Mouse (Mus musculus): ENCODE results near the gene Olfr1393.
"Not testable (repeated sequence)": the region's sequence is repeated elsewhere in the genome, so short reads cannot be mapped to it uniquely, and the experiment has no call there.

Olfr1393 gene

DNA sequence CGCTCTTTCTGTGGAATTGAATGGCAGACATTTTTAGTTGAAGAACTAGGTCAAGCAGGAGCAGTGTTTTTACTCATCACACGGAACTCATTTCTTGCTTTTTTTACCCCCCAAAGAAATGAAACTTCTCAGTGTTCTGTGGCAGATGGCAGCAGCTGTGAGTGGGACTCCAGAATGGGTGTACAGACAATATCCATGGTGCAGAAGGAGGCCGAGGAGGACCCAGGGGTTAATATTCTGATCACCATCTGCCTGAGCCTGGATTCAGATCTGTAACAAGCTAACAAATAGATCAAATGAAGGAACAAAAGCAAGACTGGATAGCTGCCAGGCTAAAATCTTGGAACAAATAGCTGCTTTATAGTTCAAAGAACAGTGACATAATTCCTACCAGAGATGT, 14.7 kb downstream of the Olfr1393 start:
- no peak for DNase-seq (ENCODE audit: low spot score in 2 of 2)

DNA sequence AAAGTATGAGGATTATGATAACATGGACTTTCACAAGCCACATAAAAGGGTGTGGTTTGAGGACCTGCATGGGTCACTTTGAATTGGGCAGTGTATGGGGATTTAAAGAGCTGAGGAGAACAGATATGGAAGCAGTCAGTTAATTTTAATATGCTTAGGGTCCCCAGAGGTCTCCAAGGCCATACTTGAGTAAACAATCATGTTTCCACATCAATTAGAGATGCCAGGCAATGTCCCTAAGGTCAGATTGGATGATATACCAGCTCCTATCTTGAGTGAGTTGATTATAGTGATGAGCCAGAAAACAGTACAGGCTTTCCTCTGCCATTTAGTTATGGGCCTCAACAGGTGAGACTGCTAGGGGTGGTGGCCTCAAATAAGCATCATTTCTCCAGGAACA, 26.3 kb downstream of the Olfr1393 start, which contains the start of gene Olfr10:
Olfr10 (plus strand) TSS at position 301 of the 400 bp plus-strand sequence.
- DNase-seq (ENCODE audit: low spot score in 2 of 2), result no peak

DNA sequence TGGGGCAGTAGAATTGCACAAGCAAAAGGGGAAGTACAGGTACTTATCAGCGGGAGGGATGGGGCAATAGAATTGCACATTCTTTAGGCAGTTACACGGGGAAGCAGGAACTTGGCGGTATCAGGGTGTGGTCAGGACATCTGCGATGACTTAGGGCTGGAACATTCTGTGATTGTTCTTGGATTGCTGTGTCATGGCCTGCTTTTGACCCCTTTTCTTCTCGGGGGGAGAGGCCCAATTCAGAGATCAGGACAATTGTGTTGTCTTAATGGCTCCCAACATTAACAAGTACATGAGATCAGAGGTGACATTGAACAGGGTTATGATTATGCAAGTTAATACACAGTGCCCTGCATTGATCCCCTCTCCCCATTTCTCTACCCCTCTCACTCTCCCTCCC, 30.4 kb downstream of the Olfr1393 start:
- DNase-seq (ENCODE audit: low spot score in 2 of 2), result not testable (repeated sequence)

DNA sequence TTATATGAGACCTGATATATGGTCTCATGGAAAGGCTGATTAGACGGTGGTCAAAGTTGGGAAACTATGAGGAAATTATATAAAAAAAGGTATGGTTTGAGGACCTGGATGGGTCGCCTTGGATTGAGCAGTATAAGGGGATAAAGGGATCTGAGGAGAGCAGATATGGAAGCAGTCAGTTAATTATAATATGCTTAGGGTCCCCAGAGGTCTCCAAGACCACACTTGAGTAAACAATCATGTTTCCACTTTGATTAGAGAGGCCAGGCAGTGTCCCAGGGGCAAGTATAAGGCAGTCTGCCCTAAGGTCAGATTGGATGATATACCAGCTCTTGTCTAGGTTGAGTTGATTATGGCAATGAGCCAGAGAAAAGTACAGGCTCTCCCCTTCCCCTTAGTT, 44.3 kb downstream of the Olfr1393 start, which contains the start of gene Olfr1391:
Olfr1391 (plus strand) TSS at position 301 of the 400 bp plus-strand sequence.
- DNase-seq (ENCODE audit: low spot score in 2 of 2), result no peak

DNA sequence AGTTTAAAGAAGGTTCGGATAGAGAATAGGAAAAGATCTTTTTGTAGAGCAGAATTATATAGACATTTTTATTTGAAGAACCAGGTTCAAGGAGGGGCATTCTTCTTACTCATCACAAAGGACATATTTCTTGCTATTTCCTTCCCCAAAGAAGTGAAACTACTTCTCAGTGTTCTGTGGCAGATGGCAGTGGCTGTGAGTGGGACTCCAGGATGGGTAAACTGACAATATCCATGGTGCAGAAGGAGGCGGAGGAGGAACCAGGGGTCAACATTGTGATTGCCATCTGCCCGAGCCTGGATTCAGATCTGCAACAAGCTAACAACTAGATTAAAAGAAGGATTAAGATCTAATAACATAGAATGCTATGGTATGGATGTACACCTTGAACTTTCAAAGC, 48.6 kb downstream of the Olfr1393 start:
- DNase-seq (ENCODE audit: low spot score in 2 of 2), result no peak

DNA sequence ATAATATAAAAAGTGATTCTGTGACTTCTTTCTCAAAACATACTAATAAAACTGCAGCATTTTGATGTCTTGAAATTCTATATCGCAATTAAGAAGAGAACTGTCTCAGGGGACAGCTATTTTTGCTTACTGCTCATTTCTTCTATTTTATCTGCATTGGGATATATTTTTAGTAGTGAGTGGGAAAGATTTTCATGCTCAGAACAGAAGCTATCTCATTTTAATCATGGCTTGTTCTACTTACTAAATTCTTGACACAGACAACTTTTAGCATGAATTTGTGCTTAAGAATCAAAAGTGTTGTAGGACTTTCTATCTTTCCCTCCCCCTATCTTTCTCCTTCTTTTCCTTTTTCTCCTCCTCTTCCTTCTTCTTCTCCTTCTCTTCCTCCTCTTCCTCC, 51.6 kb downstream of the Olfr1393 start:
- DNase-seq (ENCODE audit: low spot score in 2 of 2), result no peak
